Mouse (Mus musculus) heart, adult 2 months (tissue): ENCODE data around the gene Nln.

Source experiments
- CTCF ChIP-seq: fragments of 200-600 bp; IDR thresholded peaks from 2 replicates; pipeline ENCODE4 v1.8.1; 2022; ENCODE audit warnings: antibody characterized with exemption, mild to moderate bottlenecking, moderate library complexity
- EP300 ChIP-seq: fragments of 200-500 bp; IDR thresholded peaks from 2 replicates; pipeline ENCODE4 v1.6.1; 2011; ENCODE audit warnings: low read depth, low read length, control low read depth; ENCODE audit not compliant: insufficient read depth

- no peak for TF ChIP-seq CTCF
- TF ChIP-seq EP300, result no peak
These were observed 43.6 kb downstream of the Nln start for GRCm38 (mm10) chr13:104065649-104066347.
